Mouse (Mus musculus) macrophage (primary cell): ENCODE results near the gene Man2b2. TPM values are rescaled to one million over a fixed set of nuclear protein-coding genes. Genes with fewer than 3 reads are reported as not detected.

Source experiments
- H3K27ac ChIP-seq: fragments of 350-480 bp; formaldehyde crosslinking; 2 replicates; pipeline ENCODE4 v1.9.0; 2021
- H3K36me3 ChIP-seq: fragments of 350-480 bp; formaldehyde crosslinking; 2 replicates; pipeline ENCODE4 v1.9.0; 2021; ENCODE audit errors: inconsistent target
- H3K4me3 ChIP-seq: fragments of 350-480 bp; formaldehyde crosslinking; 2 replicates; pipeline ENCODE4 v1.9.0; 2021; ENCODE audit errors: inconsistent target
- H3K79me2 ChIP-seq: fragments of 350-480 bp; formaldehyde crosslinking; 2 replicates; pipeline ENCODE4 v1.9.0; 2021; ENCODE audit errors: inconsistent target
- WGBS: methylation state at CpG from one replicate; pipeline ENCODE4 v1.1.7; 2026; ENCODE audit warnings: inconsistent platforms; ENCODE audit not compliant: missing documents; 5-methylcytosine and 5-hydroxymethylcytosine counted together
- polyA plus RNA-seq: library from polyadenylated mRNA; stranded (reverse); fragments of 250-400 nt; gene quantifications from 3 replicates; pipeline ENCODE4 v1.2.4, GENCODE M21; 2018; ENCODE audit warnings: inconsistent platforms

Man2b2 gene
- polyA plus RNA-seq, 1 experiment from 2014 or later, result 211 TPM

- WGBS, result 33% methylated on average over 3 of the region's 3 CpGs
- no peaks in the 10 kb centered on the region for H3K79me2 ChIP-seq
- no peak overlapping the region for H3K4me3 ChIP-seq
- no peaks in the 10 kb centered on the region for H3K36me3 ChIP-seq
- no peak overlapping the region for H3K27ac ChIP-seq
Observed at GRCm38 (mm10) chr5:36769603-36770002, 60.9 kb downstream of the Man2b2 start.

- 21% methylated on average over 10 of the region's 10 CpGs for WGBS
- Histone ChIP-seq H3K27ac (no peak overlapping the region), H3K36me3 (no peaks in the 10 kb centered on the region), H3K79me2 (no peaks in the 10 kb centered on the region), H3K4me3 (no peak overlapping the region)
Observed at GRCm38 (mm10) chr5:36766958-36767703, 63.3 kb downstream of the Man2b2 start.

- H3K27ac ChIP-seq, result no peak overlapping the region
- WGBS, result 83% methylated on average over 4 of the region's 4 CpGs
- H3K4me3 ChIP-seq, result no peak overlapping the region
- no peaks in the 10 kb centered on the region for H3K79me2 ChIP-seq
- no peaks in the 10 kb centered on the region for H3K36me3 ChIP-seq
Observed at GRCm38 (mm10) chr5:36759848-36760247, 70.6 kb downstream of the Man2b2 start.

- WGBS, result 75% methylated on average over 5 of the region's 5 CpGs
- Histone ChIP-seq H3K36me3 (no peaks in the 10 kb centered on the region), H3K27ac (no peak overlapping the region), H3K4me3 (no peak overlapping the region), H3K79me2 (no peaks in the 10 kb centered on the region)
Observed at GRCm38 (mm10) chr5:36757033-36757432, 73.4 kb downstream of the Man2b2 start.

Other genes with a start within 250 kb of the Man2b2 start
- gene Tbc1d14, start 237.4 kb downstream of the Man2b2 start, polyA plus RNA-seq, result 22.5 to 38.4 TPM (median 36.0 TPM) in 3 replicates
- gene D5Ertd579e, start 134.6 kb downstream of the Man2b2 start, polyA plus RNA-seq, result 17.3 to 23.8 TPM (median 23.4 TPM) in 3 replicates
- 6.8 to 19.4 TPM (median 17.0 TPM) in 3 replicates for gene Bloc1s4, start 82.0 kb downstream of the Man2b2 start, polyA plus RNA-seq
- 220 to 289 TPM (median 288 TPM) in 3 replicates for gene Mrfap1, start 33.9 kb downstream of the Man2b2 start, polyA plus RNA-seq
- not detected in 3 replicates for gene Ppp2r2c, start 37.9 kb upstream of the Man2b2 start, polyA plus RNA-seq
- 3.2 to 7.8 TPM (median 4.1 TPM) in 3 replicates for gene Wfs1, start 158.6 kb upstream of the Man2b2 start, polyA plus RNA-seq